Comparison of ENCODE assay signal across 9 mouse cellular contexts in genomic region chr8:61309530-61310402, GRCm38 (mm10).
A peak's percentile ranks its signal among the peaks of the same experiment; 100 is the strongest.
DNase-seq lines count a peak whose midpoint lies in the region; ATAC-seq lines count a peak whose summit lies in the region.
"Had no signal": no experiment of that assay in that cellular context is flagged by ENCODE, and none has a peak within 500 bp of the region (broad histone marks: within the 10 kb centered on the region; RNA-seq: fewer than 3 reads in every experiment).

No protein-coding gene starts in this region.

- H3K9ac ChIP-seq in lung, embryonic 16.5 days (ENCODE audit: low read length), result no peak overlapping the region
- H3K9ac ChIP-seq in hindbrain, embryonic 11.5 days (ENCODE audit: low read depth, low read length), result 0 out of 2 replicates have a peak overlapping the region, but pooled peaks have one; percentile 36
- H3K9ac ChIP-seq in neural tube, embryonic 13.5 days, result peak overlapping the region; percentile 41

- no peak for ATAC-seq in lung, embryonic 16.5 days (ENCODE audit: low read depth)
- peak; percentile 52; the same call in 1 of the 2 replicates for ATAC-seq in hindbrain, embryonic 11.5 days (ENCODE audit: low FRiP score)
- ATAC-seq in neural tube, embryonic 13.5 days (ENCODE audit: low read depth), result no peak

- peak overlapping the region; percentile 19; the same call in 1 of the 2 replicates for H3K27ac ChIP-seq in lung, embryonic 16.5 days (ENCODE audit: low read length)
- H3K27ac ChIP-seq in hindbrain, embryonic 11.5 days (ENCODE audit: low read depth, low read length), result peak overlapping the region; percentile 17; the same call in 1 of the 2 replicates
- H3K27ac ChIP-seq in neural tube, embryonic 13.5 days (replicated peaks), result no peak overlapping the region

- DNase-seq in lung, adult 18-20 months, result no peak
- peak; percentile 50 for DNase-seq in embryo, embryonic 9.5 days (ENCODE audit: extremely low spot score)
- DNase-seq in hindbrain, embryonic 11.5 days (ENCODE audit: low spot score), result peak; percentile 42
- DNase-seq in layer of hippocampus, postnatal 14 days (ENCODE audit: low spot score in 2 of 2), result no peak
- no peak for DNase-seq in spleen, postnatal 14 days (ENCODE audit: low spot score in 2 of 2)
- DNase-seq: cerebellum, postnatal 14 days; liver had no signal

- H3K4me1 ChIP-seq in lung, embryonic 16.5 days (replicated peaks; ENCODE audit: control insufficient read depth, insufficient read depth, low read length), result peaks cover 18% of the 10 kb centered on the region
- H3K4me1 ChIP-seq in hindbrain, embryonic 11.5 days (replicated peaks; ENCODE audit: control insufficient read depth, insufficient read depth, low read length), result peaks cover 9% of the 10 kb centered on the region; the same call in 1 of the 2 replicates
- peaks cover 31% of the 10 kb centered on the region for H3K4me1 ChIP-seq in neural tube, embryonic 13.5 days (replicated peaks)

- 45% methylated on average over 20 of the region's 20 CpGs for WGBS in lung, embryonic 16.5 days
- WGBS in hindbrain, embryonic 11.5 days, result 27% methylated on average over 20 of the region's 20 CpGs
- 27% methylated on average over 20 of the region's 20 CpGs for WGBS in neural tube, embryonic 13.5 days

- 0 out of 2 replicates have a peak overlapping the region, but pooled peaks have one; percentile 7 for H3K4me2 ChIP-seq in lung, embryonic 16.5 days (ENCODE audit: low read depth, low read length)
- H3K4me2 ChIP-seq in hindbrain, embryonic 11.5 days (replicated peaks; ENCODE audit: low read depth, low read length), result peak overlapping the region; percentile 19; the same call in 1 of the 2 replicates
- peak overlapping the region; percentile 27; the same call in 1 of the 2 replicates for H3K4me2 ChIP-seq in neural tube, embryonic 13.5 days

- H3K27me3 ChIP-seq in lung, embryonic 16.5 days (ENCODE audit: control insufficient read depth, insufficient read depth, low read depth, low read length), result no peaks in the 10 kb centered on the region
- H3K27me3 ChIP-seq in hindbrain, embryonic 11.5 days (ENCODE audit: control insufficient read depth, insufficient read depth, low read length), result no peaks in the 10 kb centered on the region
- no peaks in the 10 kb centered on the region for H3K27me3 ChIP-seq in neural tube, embryonic 13.5 days

- H3K4me3 ChIP-seq in lung, embryonic 16.5 days (ENCODE audit: low read length), result no peak overlapping the region
- H3K4me3 ChIP-seq in hindbrain, embryonic 11.5 days (ENCODE audit: low read depth, low read length), result no peak overlapping the region
- H3K4me3 ChIP-seq in neural tube, embryonic 13.5 days, result no peak overlapping the region

- H3K36me3 ChIP-seq in lung, embryonic 16.5 days (ENCODE audit: control insufficient read depth, insufficient read depth, low read length), result no peaks in the 10 kb centered on the region
- H3K36me3 ChIP-seq in hindbrain, embryonic 11.5 days (ENCODE audit: control insufficient read depth, insufficient read depth, low read length), result no peaks in the 10 kb centered on the region
- no peaks in the 10 kb centered on the region for H3K36me3 ChIP-seq in neural tube, embryonic 13.5 days

- no peaks in the 10 kb centered on the region for H3K9me3 ChIP-seq in lung, embryonic 16.5 days (ENCODE audit: control insufficient read depth, low read length)
- no peaks in the 10 kb centered on the region for H3K9me3 ChIP-seq in hindbrain, embryonic 11.5 days (ENCODE audit: control insufficient read depth, low read length)
- H3K9me3 ChIP-seq in neural tube, embryonic 13.5 days, result no peaks in the 10 kb centered on the region

Comparison
In these comparisons a context has a peak if more than half of its experiments do, and no peak if none do; other contexts are left out.
1. DNase-seq: peak in embryo, embryonic 9.5 days (single experiment) and hindbrain, embryonic 11.5 days (single experiment); none in lung, adult 18-20 months (0 of 2), layer of hippocampus, postnatal 14 days (0 of 2) and spleen, postnatal 14 days (0 of 2).
2. Peak in every context shown above with its lines, with median percentiles within 50 percentile points of each other: H3K4me2 ChIP-seq.